Mouse (Mus musculus): ENCODE results near the gene Tmed2.
"Not testable (repeated sequence)": the region's sequence is repeated elsewhere in the genome, so short reads cannot be mapped to it uniquely, and the experiment has no call there.

- TF ChIP-seq CTCF (IDR thresholded peaks at IDR 0.05; ENCODE audit: borderline replicate concordance, insufficient read depth, low read depth, low read length); POLR2A (IDR thresholded peaks at IDR 0.05; ENCODE audit: borderline replicate concordance, insufficient read depth, low read length): not testable (repeated sequence)
Observed at GRCm38 (mm10) chr5:124599726-124600125, 59.2 kb downstream of the Tmed2 start.

Data from cerebellum, adult 2 months (tissue).